Mouse (Mus musculus) B cell, adult 62 days (primary cell): ENCODE measurements around the gene Rprd2. TPM values are rescaled to one million over a fixed set of nuclear protein-coding genes. Genes with fewer than 3 reads are reported as not detected.

Experiments used
- total RNA-seq: library from RNA; stranded (reverse); gene quantifications from 4 replicates; pipeline ENCODE4 v1.2.4, GENCODE M21; 2023

The Rprd2 gene
- 94.1 to 102 TPM (median 101 TPM) in 4 replicates for total RNA-seq

GRCm38 (mm10) chr3:95818571-95819288 is at the start of gene Rprd2:
Rprd2 (minus strand) TSS chr3:95818863.

DNA sequence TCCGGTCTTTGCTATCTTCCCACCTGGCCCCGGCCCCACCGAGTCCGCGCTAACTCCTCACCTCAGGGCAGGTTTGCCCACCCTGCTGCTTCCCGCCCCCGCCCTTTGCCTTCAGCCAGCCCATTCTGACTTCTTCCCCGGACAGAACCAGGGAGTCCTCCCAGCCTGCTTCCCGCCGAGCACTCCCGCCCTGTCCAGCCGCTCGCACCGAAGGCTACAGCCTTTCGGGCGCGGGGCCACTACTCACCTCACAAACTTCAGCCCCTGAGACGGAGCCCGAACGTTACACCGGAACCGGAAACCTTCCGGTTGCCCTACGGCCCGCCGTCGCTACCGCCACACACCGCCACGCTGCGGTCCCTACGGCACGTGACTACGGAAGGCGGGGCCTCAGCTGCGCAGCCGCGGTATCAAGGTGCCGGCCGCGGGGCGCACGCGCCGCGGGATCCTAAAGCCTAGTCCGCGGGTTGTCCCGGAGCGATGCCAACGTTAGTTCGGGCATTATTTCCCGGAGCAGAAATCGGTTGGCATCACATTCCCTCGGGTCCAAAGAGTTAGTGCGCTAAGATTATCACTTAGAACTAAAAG is 36.9 kb upstream of the Rprd2 start, which contains the start of gene Prpf3:
TSS of gene Prpf3 (minus strand) at position 384 of the 588 bp plus-strand sequence.

DNA sequence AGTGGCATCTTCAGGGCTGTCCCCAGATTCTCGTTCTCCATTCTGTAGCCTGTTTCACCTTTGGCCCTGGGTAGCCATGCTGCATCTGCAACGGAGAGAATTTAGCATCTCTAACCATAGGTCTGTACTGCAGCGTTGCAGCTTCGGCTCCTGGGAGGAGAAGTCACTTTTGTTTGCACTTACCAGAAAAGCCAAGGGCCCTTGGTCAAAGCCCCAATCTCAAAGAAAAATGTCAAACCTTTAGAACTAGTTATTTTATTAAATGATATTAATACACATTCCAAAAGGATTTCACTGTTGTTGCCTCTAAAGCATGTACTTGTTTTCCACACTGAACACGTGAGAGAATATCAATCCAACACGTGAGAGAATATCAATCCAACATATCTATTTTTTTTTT is 58.6 kb downstream of the Rprd2 start, which contains the start of gene Tars2:
TSS of gene Tars2 (minus strand) at position 101 of the 400 bp plus-strand sequence.

GRCm38 (mm10) chr3:95739353-95740104 is 79.1 kb downstream of the Rprd2 start, which contains the start of gene Ecm1:
Ecm1 (minus strand) TSS chr3:95739569.

Other genes with a start within 250 kb of the Rprd2 start
- gene Golph3l, start 229.9 kb downstream of the Rprd2 start, total RNA-seq = 21.4 to 27.8 TPM (median 25.2 TPM) in 4 replicates
- gene Ensa, start 193.9 kb downstream of the Rprd2 start, total RNA-seq = 128 to 134 TPM (median 132 TPM) in 4 replicates
- gene Mcl1, start 160.1 kb downstream of the Rprd2 start, total RNA-seq = 366 to 452 TPM (median 394 TPM) in 4 replicates
- 12.4 to 19.6 TPM (median 13.0 TPM) in 4 replicates for gene Adamtsl4, start 130.9 kb downstream of the Rprd2 start, total RNA-seq
- gene Ecm1, start 79.3 kb downstream of the Rprd2 start, total RNA-seq = 5.4 to 8.5 TPM (median 7.0 TPM) in 4 replicates
- 72.4 to 79.5 TPM (median 74.5 TPM) in 4 replicates for gene Tars2, start 58.7 kb downstream of the Rprd2 start, total RNA-seq
- gene Prpf3, start 37.0 kb upstream of the Rprd2 start, total RNA-seq = 91.6 to 109 TPM (median 97.6 TPM) in 4 replicates
- 90.6 to 114 TPM (median 96.0 TPM) in 4 replicates for gene Mrps21, start 52.7 kb upstream of the Rprd2 start, total RNA-seq
- gene Ciart, start 63.4 kb upstream of the Rprd2 start, total RNA-seq = 239 to 260 TPM (median 248 TPM) in 4 replicates
- 56.7 to 71.3 TPM (median 66.1 TPM) in 4 replicates for gene BC028528, start 73.1 kb upstream of the Rprd2 start, total RNA-seq
- gene Aph1a, start 75.1 kb upstream of the Rprd2 start, total RNA-seq = 54.4 to 67.2 TPM (median 56.9 TPM) in 4 replicates
- not detected in 4 replicates for gene Car14, start 85.8 kb upstream of the Rprd2 start, total RNA-seq
- 98.0 to 114 TPM (median 107 TPM) in 4 replicates for gene Anp32e, start 110.4 kb upstream of the Rprd2 start, total RNA-seq
- 189 to 205 TPM (median 195 TPM) in 4 replicates for gene Plekho1, start 177.1 kb upstream of the Rprd2 start, total RNA-seq
- gene Vps45, start 239.6 kb upstream of the Rprd2 start, total RNA-seq = 11.6 to 26.4 TPM (median 18.2 TPM) in 4 replicates